Mouse (Mus musculus): Measurements from ENCODE around the gene Tmem189.
"Not testable (repeated sequence)": the region's sequence is repeated elsewhere in the genome, so short reads cannot be mapped to it uniquely, and the experiment has no call there.

The Tmem189 gene

DNA sequence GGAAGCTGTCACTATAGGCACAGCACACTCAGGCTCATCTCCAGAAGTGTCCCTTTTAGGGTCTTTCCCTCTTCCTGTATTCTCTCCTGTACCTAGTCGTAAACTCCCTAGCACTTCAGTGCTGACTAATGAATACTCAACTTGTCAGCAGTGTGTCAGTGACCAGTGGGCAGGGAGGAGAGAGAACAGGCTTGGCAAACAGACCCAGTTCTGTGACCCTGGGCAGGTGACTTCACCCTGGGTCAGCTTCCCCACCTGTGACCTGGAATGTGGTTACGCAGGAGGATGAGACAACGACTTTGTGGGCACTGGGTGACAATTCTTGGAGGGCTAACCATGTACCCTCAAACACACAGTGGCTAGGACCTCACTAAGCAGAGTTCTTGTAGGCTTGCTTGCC lies 72.6 kb downstream of the Tmem189 start:
- no peak for DNase-seq

GRCm38 (mm10) chr2:167613335-167613734 lies 76.3 kb downstream of the Tmem189 start:
- DNase-seq: not testable (repeated sequence)

DNA sequence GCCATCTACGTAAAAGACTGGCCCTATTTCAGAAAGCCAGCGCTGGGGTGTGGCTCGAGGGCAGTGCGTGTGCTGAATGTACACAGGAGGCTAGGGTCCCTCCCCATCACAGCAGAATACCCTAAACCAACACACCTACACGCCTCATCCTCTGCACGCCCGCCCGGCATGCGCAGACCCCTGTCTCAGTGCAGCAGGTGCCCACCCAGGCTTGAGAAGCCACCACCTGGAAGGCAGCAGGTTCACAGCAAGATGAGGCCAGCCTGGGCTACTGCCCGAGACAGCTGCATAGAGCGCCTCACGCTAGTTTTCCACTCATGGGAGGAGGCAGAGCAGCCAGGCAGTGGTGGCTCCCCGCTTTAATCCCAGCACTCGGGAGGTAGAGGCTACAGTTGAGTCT lies 77.5 kb downstream of the Tmem189 start:
- DNase-seq: no peak

DNA sequence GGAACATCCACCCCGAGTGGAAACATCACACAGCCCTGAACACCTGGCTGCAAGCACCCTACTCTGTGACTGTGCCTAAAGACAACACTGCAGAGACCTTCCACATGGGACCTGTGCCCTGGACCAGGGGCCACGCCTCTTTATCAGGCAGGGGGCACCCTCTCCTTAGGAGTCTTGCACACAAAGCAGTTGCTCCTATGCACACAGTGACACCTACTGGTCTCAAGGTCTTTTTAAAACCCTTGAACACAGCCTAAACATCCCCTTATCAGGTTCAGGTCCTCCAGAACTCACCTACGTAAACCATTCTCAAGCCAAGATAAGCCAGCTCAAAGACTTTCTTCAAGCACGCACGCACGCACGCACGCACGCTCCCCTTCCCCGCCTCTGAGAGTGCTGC lies 78.3 kb downstream of the Tmem189 start:
- no peak for DNase-seq

DNA sequence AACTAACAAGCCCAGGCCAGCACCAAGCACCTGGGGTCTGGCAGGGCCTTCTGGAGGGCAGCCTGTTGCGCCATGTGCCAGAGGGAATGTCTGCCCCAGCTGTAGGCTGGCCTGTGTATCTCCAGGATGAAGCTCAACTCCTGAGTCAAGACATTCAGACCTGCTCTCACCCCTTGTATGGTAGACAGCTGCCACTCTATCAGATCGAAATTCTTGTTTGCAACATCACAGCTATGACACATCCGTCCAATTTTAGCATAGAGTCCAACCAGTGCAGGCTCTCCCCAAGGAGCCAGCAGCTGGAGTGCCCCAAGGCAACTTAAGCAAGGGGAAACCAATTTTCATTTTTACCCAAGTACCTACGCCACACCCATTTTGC lies 82.9 kb downstream of the Tmem189 start:
- no peak for DNase-seq

- DNase-seq: no peak
Measured at GRCm38 (mm10) chr2:167605817-167606744, 83.5 kb downstream of the Tmem189 start.

DNA sequence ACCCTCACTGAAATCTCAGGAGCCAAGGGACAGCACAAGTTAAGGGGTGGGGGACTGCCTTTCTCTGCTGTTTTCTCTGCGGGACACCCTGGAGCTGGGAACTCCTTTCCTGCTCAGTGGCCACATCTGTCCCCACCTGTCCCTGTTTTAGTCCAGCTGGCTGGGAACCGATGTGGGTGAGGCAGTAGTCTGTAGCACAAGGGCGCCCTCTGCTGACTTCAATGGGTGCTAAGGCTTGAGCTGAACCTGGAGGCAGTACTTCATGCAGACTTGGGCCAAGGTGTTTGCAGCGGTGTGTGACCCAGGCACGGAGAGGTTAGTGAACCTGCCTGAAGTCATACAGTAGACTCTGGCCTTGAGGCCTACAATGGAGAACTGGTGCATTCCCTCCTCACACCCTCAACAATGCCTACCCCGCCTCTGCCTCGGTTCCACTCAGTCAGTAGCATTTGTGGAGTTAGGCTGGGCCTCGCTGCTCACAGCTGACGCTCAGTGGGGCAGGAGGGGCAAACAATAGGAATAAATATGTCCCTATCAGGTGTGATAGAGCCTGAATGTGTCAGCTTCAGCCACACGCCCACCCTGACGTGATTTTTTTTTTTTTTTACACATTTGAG lies 84.3 kb downstream of the Tmem189 start:
- peak; percentile 94 for DNase-seq

GRCm38 (mm10) chr2:167602978-167603377 lies 86.6 kb downstream of the Tmem189 start:
- peak; percentile 39 for DNase-seq

GRCm38 (mm10) chr2:167602364-167602763 lies 87.3 kb downstream of the Tmem189 start:
- DNase-seq: no peak

GRCm38 (mm10) chr2:167600481-167600995 lies 89.1 kb downstream of the Tmem189 start:
- DNase-seq: no peak

DNA sequence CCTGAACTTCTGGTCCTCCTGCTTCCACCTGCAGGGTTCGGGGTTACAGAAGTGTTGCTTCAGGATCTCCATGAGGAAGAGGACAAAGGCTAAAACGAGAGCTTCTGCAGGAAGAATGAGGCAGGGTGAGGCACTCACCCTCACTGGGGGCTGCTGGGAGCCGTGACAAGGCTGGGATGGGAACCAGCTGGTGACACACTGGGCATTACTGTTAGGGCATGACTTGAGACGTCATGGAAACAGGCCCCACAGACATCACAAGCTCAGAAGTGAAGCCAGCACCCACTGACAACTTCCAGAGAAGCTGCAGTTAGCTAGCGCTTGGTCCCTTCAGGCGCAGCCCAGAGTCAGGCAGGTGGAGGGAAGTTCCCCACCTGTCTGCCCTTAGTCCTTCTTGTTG lies 89.7 kb downstream of the Tmem189 start:
- DNase-seq: no peak

DNA sequence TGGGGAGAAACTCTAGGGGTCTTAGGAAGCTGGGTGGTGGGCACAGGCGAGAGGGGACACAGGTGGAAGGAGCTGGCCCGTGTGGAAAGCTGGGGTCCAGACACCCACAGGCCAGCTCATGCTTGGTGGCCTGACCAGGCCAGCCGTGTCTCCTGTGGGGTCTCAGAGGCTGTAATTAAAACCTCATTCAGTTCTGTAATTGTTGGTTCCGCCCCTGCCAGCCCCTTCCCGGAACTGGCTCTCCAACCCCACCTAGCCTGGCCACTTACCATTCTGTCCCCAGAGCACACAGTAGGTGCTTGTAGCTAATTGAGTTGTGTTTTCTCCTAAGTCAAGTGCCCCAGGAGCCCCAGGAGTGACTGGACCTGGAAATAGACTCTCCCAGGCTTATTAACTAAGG lies 90.4 kb downstream of the Tmem189 start:
- no peak for DNase-seq

DNA sequence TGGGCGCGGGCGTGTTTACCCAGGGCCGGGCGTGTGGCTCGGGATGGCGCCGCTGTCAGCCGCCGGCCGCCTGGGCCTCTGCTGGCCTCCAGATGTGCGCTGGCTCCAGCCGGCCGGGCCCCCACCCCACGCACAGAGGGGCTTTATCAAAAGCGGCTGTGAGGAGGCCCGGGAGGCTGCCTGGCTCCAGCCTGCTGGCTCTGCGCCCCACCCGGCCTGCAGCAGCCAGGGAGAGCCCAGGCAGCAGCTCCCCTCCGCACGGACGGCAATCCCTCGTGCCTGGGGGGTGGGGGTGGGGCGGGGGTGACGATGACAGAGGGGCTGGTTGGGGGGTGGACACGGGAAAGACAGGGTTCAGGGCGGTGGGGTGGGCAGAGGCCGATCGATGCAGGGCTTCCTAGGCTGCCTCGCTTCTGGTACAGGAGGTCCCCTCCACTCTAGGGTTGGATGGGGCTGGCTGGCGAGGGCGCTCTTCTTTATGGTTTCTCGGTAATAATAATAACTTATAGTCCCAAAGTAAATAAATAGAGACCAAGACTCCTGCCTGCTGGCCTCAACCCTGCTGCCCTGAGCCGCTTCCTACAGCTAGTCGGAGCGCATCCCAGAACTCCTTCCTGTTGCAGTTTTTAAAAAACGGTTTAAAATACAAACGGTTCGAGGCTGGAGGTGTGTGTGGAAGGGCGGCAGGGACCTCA lies 92.0 kb downstream of the Tmem189 start:
- DNase-seq: no peak

DNA sequence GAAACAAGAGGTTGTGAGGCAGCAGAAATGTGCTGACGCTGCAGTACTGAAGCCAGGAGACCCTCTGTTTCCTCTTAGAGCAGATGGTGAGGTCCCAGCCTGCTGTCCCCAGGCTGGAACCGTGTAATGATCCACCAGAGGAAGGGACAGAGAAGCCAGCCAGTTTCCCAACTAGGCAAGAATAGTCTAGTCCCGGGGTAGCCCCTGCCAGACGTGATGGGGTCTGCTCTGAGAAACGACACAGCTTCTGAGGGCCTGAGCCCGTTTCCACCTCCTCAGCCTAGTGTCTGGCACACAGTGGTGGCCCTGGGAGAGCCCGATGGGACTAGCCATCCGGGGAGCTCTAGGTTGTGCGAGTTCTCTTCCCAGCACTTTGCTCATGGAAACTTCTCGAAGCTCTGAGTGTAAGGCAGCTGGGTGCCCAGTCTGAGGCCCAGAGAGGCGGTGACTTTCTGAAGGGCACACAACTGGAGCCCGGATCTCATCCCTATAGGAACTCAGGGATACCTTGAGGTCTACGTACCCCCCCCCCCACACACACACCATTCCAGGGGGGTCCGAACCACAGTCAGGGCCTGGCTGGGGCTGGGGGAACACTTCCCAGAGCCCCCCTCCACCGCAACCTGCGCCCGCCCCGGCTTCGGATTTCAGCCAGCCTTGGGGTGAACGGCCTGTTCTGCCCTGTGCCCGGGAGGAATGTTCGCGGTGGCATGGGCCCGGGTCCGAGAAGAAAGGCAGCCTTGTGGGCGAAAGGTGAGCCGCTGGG lies 92.7 kb downstream of the Tmem189 start:
- no peak for DNase-seq

DNA sequence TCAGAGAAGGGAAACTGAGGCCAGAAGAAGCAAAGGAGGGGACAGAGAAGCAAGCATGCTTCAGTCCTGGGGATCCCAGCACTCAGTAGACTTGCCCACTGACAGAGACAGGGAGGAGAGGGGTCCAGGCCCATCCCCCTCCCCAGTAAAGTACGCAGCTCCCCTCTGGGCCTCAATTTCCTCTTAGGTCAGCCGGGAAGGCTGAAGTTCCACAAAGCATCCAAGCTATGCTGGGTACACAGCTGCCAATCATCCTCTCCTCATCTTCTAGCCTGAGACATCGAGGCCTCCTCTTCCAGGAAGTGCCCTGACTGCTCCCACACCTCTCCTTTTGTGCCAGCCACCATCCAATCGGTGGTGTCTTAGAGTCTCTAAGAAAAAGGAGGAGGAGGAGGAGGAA lies 93.4 kb downstream of the Tmem189 start:
- no peak for DNase-seq

- no peak for DNase-seq
Measured at GRCm38 (mm10) chr2:167595761-167596171, 93.9 kb downstream of the Tmem189 start.

GRCm38 (mm10) chr2:167594444-167594934 lies 95.1 kb downstream of the Tmem189 start:
- no peak for DNase-seq

- no peak for DNase-seq
Measured at GRCm38 (mm10) chr2:167593551-167594250, 95.9 kb downstream of the Tmem189 start.

All from thymus, postnatal 4 days (tissue).